Mouse (Mus musculus): ENCODE data around the gene Tsnax. TPM values are rescaled to one million over a fixed set of nuclear protein-coding genes. Genes with fewer than 3 reads are reported as not detected.
A peak's percentile ranks its signal among the peaks of the same experiment; 100 is the strongest.

Gene Tsnax
- polyA plus RNA-seq (2014; fragmentation: Nextera tagmentation; extraction: Ambion mirVana), result 143 and 144 TPM in 2 replicates

GRCm38 (mm10) chr8:125012695-125013627 is at the start of gene Tsnax:
TSS of gene Tsnax (plus strand) at chr8:125012997.
- Histone ChIP-seq H3K27me3 (ENCODE audit: control insufficient read depth, insufficient read depth, low read length) (no peaks in the 10 kb centered on the region), H3K27ac (replicated peaks; ENCODE audit: low read depth, low read length) (peak within 1 kb of the TSS; percentile 68), H3K4me1 (ENCODE audit: control insufficient read depth, insufficient read depth, low read length) (no peaks in the 10 kb centered on the region), H3K4me3 (ENCODE audit: low read depth, low read length) (peak within 1 kb of the TSS; percentile 99), H3K9ac (ENCODE audit: low read length) (peak within 1 kb of the TSS; percentile 94), H3K9me3 (ENCODE audit: control insufficient read depth, low read length) (no peaks in the 10 kb centered on the region), H3K4me2 (ENCODE audit: low read depth, severe bottlenecking) (peak within 1 kb of the TSS; percentile 86), H3K36me3 (ENCODE audit: control insufficient read depth, insufficient read depth, low read length) (peaks cover 10% of the 10 kb centered on the region)
- ATAC-seq (ENCODE audit: insufficient number of reproducible peaks, low FRiP score, low TSS enrichment, low read depth) (peak; percentile 96), DNase-seq (ENCODE audit: low spot score) (peak; percentile 95)
- 3% methylated on average over 84 of the region's 84 CpGs for WGBS

GRCm38 (mm10) chr8:124963246-124963645 is 49.6 kb upstream of the Tsnax start:
- H3K4me3 ChIP-seq (ENCODE audit: low read depth, low read length), result no peak overlapping the region
- H3K36me3 ChIP-seq (ENCODE audit: control insufficient read depth, insufficient read depth, low read length), result no peaks in the 10 kb centered on the region
- H3K27ac ChIP-seq (replicated peaks; ENCODE audit: low read depth, low read length), result no peak overlapping the region
- no peak for DNase-seq (ENCODE audit: low spot score)
- no peaks in the 10 kb centered on the region for H3K27me3 ChIP-seq (ENCODE audit: control insufficient read depth, insufficient read depth, low read length)
- no peaks in the 10 kb centered on the region for H3K9me3 ChIP-seq (ENCODE audit: control insufficient read depth, low read length)
- ATAC-seq (ENCODE audit: insufficient number of reproducible peaks, low FRiP score, low TSS enrichment, low read depth), result no peak
- H3K4me2 ChIP-seq (ENCODE audit: low read depth, severe bottlenecking), result no peak overlapping the region
- H3K9ac ChIP-seq (ENCODE audit: low read length), result no peak overlapping the region
- no peaks in the 10 kb centered on the region for H3K4me1 ChIP-seq (ENCODE audit: control insufficient read depth, insufficient read depth, low read length)
- 90% methylated on average over 5 of the region's 5 CpGs for WGBS

GRCm38 (mm10) chr8:124964966-124965365 is 47.8 kb upstream of the Tsnax start:
- Histone ChIP-seq H3K36me3 (ENCODE audit: control insufficient read depth, insufficient read depth, low read length) (no peaks in the 10 kb centered on the region), H3K9me3 (ENCODE audit: control insufficient read depth, low read length) (no peaks in the 10 kb centered on the region), H3K4me1 (ENCODE audit: control insufficient read depth, insufficient read depth, low read length) (no peaks in the 10 kb centered on the region), H3K27me3 (ENCODE audit: control insufficient read depth, insufficient read depth, low read length) (no peaks in the 10 kb centered on the region), H3K27ac (replicated peaks; ENCODE audit: low read depth, low read length) (no peak overlapping the region), H3K4me2 (ENCODE audit: low read depth, severe bottlenecking) (no peak overlapping the region), H3K4me3 (ENCODE audit: low read depth, low read length) (no peak overlapping the region), H3K9ac (ENCODE audit: low read length) (no peak overlapping the region)
- no peak for ATAC-seq (ENCODE audit: insufficient number of reproducible peaks, low FRiP score, low TSS enrichment, low read depth)
- WGBS, result 91% methylated on average over 8 of the region's 8 CpGs
- no peak for DNase-seq (ENCODE audit: low spot score)

DNA sequence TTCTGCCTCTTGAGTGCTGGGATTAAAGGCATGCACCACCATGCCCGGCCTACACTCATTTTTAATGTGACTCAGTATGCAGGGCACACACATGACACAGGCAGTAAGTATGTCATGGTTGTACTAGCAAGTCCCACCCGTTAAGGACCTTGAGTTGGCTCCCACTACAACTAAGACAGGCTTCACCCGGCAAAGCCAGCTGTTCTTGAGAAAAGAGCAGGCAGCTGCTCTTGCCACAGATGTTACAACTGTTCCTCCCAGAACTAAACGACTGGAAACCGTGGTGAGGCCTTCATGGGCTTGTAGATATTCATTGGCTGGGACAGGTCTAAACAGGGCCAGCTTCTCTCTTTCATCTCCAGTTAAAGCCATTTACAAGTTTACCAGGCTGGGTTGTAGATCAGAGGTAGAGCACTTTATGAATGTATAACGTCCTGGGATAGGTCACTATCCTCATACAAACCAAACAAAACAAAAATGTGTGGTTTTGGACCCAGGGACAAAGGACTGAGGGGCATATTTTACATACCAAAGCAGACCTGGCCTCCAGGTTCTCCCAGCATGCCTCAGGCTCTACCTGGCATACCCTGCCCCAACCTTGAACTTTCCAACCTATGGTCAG is 42.4 kb upstream of the Tsnax start:
- DNase-seq (ENCODE audit: low spot score), result no peak
- H3K9ac ChIP-seq (ENCODE audit: low read length), result no peak overlapping the region
- 70% methylated on average over 6 of the region's 6 CpGs for WGBS
- H3K9me3 ChIP-seq (ENCODE audit: control insufficient read depth, low read length), result no peaks in the 10 kb centered on the region
- H3K27ac ChIP-seq (replicated peaks; ENCODE audit: low read depth, low read length), result no peak overlapping the region
- ATAC-seq (ENCODE audit: insufficient number of reproducible peaks, low FRiP score, low TSS enrichment, low read depth), result no peak
- no peaks in the 10 kb centered on the region for H3K4me1 ChIP-seq (ENCODE audit: control insufficient read depth, insufficient read depth, low read length)
- H3K4me3 ChIP-seq (ENCODE audit: low read depth, low read length), result no peak overlapping the region
- H3K27me3 ChIP-seq (ENCODE audit: control insufficient read depth, insufficient read depth, low read length), result no peaks in the 10 kb centered on the region
- H3K36me3 ChIP-seq (ENCODE audit: control insufficient read depth, insufficient read depth, low read length), result no peaks in the 10 kb centered on the region
- no peak overlapping the region for H3K4me2 ChIP-seq (ENCODE audit: low read depth, severe bottlenecking)

DNA sequence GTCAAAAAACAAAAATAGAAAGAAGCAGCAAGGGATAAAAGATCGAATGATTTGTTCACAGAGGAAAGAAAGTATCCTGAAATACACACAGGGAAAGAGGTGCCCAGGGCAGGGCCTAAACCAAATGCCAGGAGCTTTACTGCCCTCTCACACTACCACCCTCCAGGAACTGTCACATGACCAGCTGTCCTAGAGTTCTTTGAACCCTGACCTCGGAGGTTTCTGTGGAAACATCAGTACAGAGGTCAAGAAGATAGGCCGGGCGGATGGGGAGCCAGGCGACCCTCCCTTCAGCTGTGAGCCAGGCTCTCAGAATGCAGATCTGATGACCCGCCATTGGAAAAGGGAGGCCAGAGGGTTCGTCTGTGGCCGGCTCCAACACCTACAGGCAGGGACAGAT is 39.6 kb upstream of the Tsnax start:
- ATAC-seq (ENCODE audit: insufficient number of reproducible peaks, low FRiP score, low TSS enrichment, low read depth) (no peak), DNase-seq (ENCODE audit: low spot score) (no peak)
- Histone ChIP-seq H3K27me3 (ENCODE audit: control insufficient read depth, insufficient read depth, low read length) (no peaks in the 10 kb centered on the region), H3K4me1 (ENCODE audit: control insufficient read depth, insufficient read depth, low read length) (no peaks in the 10 kb centered on the region), H3K4me3 (ENCODE audit: low read depth, low read length) (no peak overlapping the region), H3K36me3 (ENCODE audit: control insufficient read depth, insufficient read depth, low read length) (no peaks in the 10 kb centered on the region), H3K27ac (replicated peaks; ENCODE audit: low read depth, low read length) (no peak overlapping the region), H3K9ac (ENCODE audit: low read length) (no peak overlapping the region), H3K4me2 (ENCODE audit: low read depth, severe bottlenecking) (no peak overlapping the region), H3K9me3 (ENCODE audit: control insufficient read depth, low read length) (no peaks in the 10 kb centered on the region)
- whole genome bisulfite sequencing, result 75% methylated on average over 8 of the region's 8 CpGs

DNA sequence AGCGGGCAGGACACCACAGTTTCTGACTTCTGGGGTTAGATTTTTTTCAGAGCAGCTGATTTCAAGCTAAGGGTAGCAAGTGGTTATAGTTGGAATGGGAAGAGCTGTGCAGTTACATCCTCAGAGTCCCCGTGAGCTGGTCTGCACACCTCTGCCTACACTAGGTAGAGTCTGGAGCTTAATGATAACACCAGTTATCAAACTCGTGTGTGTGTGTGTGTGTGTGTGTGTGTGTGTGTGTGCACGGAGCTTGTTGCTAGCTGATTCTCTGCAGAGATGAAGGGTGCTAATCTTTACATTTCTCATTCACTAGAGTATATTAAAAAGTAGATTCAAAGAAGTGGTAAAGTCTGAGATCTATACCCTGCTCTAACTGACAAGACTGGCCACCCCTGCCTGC is 38.5 kb upstream of the Tsnax start:
- Histone ChIP-seq H3K27me3 (ENCODE audit: control insufficient read depth, insufficient read depth, low read length) (no peaks in the 10 kb centered on the region), H3K36me3 (ENCODE audit: control insufficient read depth, insufficient read depth, low read length) (no peaks in the 10 kb centered on the region), H3K9me3 (ENCODE audit: control insufficient read depth, low read length) (no peaks in the 10 kb centered on the region), H3K27ac (replicated peaks; ENCODE audit: low read depth, low read length) (no peak overlapping the region), H3K9ac (ENCODE audit: low read length) (no peak overlapping the region), H3K4me1 (ENCODE audit: control insufficient read depth, insufficient read depth, low read length) (no peaks in the 10 kb centered on the region), H3K4me3 (ENCODE audit: low read depth, low read length) (no peak overlapping the region), H3K4me2 (ENCODE audit: low read depth, severe bottlenecking) (no peak overlapping the region)
- WGBS, result 76% methylated on average over 4 of the region's 4 CpGs
- ATAC-seq (ENCODE audit: insufficient number of reproducible peaks, low FRiP score, low TSS enrichment, low read depth) (no peak), DNase-seq (ENCODE audit: low spot score) (no peak)

DNA sequence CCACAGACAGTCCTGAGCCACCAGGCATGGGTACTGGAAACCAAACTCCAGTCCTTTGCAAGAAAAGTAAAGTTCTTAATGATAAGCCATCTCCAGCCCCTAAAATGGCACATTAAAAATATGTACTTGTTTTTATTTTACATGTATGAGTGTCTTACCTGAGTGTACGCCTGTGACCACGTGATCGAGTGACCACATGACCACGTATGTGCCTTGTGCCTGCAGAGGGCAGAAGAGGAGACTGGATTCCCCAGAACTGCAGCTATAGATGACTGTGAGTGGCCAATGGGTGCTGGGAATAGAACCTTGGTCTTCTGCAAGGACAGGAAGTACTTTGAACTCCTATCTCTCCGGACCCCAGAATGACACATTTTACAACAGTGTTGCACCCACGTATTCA is 36.6 kb upstream of the Tsnax start:
- H3K4me2 ChIP-seq (ENCODE audit: low read depth, severe bottlenecking), result no peak overlapping the region
- no peaks in the 10 kb centered on the region for H3K4me1 ChIP-seq (ENCODE audit: control insufficient read depth, insufficient read depth, low read length)
- no peak overlapping the region for H3K9ac ChIP-seq (ENCODE audit: low read length)
- H3K4me3 ChIP-seq (ENCODE audit: low read depth, low read length), result no peak overlapping the region
- DNase-seq (ENCODE audit: low spot score), result no peak
- no peaks in the 10 kb centered on the region for H3K27me3 ChIP-seq (ENCODE audit: control insufficient read depth, insufficient read depth, low read length)
- H3K9me3 ChIP-seq (ENCODE audit: control insufficient read depth, low read length), result no peaks in the 10 kb centered on the region
- H3K36me3 ChIP-seq (ENCODE audit: control insufficient read depth, insufficient read depth, low read length), result no peaks in the 10 kb centered on the region
- whole genome bisulfite sequencing, result 93% methylated on average over 6 of the region's 6 CpGs
- ATAC-seq (ENCODE audit: insufficient number of reproducible peaks, low FRiP score, low TSS enrichment, low read depth), result no peak
- no peak overlapping the region for H3K27ac ChIP-seq (replicated peaks; ENCODE audit: low read depth, low read length)

DNA sequence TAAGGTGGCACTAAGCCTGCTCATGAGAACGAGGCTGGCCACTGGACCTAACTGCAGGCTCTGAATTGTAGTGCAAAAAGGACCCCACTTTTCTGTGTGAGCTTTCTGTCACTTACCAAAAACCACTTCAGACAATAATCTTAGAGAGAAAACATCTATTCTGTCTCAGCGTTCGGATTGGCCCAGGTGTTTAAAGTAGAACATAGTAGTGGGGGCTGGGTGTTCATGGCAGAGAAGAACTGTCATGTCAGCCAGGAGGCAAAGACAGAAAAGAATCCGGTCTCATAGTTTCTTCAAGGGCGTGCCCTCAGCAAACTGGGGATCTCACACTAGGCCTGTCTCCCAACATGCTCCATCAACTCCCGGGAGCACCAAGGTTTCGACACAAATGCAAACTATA is 34.8 kb upstream of the Tsnax start:
- no peaks in the 10 kb centered on the region for H3K4me1 ChIP-seq (ENCODE audit: control insufficient read depth, insufficient read depth, low read length)

More for the DNA sequence above, 34.8 kb upstream of the Tsnax start:
- Histone ChIP-seq H3K4me3 (ENCODE audit: low read depth, low read length) (no peak overlapping the region), H3K4me2 (ENCODE audit: low read depth, severe bottlenecking) (no peak overlapping the region), H3K9ac (ENCODE audit: low read length) (no peak overlapping the region), H3K36me3 (ENCODE audit: control insufficient read depth, insufficient read depth, low read length) (no peaks in the 10 kb centered on the region), H3K27ac (replicated peaks; ENCODE audit: low read depth, low read length) (no peak overlapping the region), H3K9me3 (ENCODE audit: control insufficient read depth, low read length) (no peaks in the 10 kb centered on the region), H3K27me3 (ENCODE audit: control insufficient read depth, insufficient read depth, low read length) (no peaks in the 10 kb centered on the region)
- DNase-seq (ENCODE audit: low spot score) (no peak), ATAC-seq (ENCODE audit: insufficient number of reproducible peaks, low FRiP score, low TSS enrichment, low read depth) (no peak)
- 86% methylated on average over 7 of the region's 7 CpGs for WGBS

All from limb, embryonic 11.5 days (tissue).